Mouse (Mus musculus) myocyte (in vitro differentiated cells): ENCODE data around the gene Cstad. TPM values are rescaled to one million over a fixed set of nuclear protein-coding genes. Genes with fewer than 3 reads are reported as not detected.

Experiments used
- H3K27me3 ChIP-seq: one replicate; pipeline ENCODE4 v1.6.1; 2011; ENCODE audit not compliant: control insufficient read depth, insufficient read depth, insufficient read length
- H3K36me3 ChIP-seq: one replicate; pipeline ENCODE4 v1.6.1; 2011; ENCODE audit not compliant: control insufficient read depth, insufficient read depth
- H3K4me2 ChIP-seq: one replicate; pipeline ENCODE4 v1.6.1; 2011; ENCODE audit warnings: low read depth, control low read depth
- H3K4me3 ChIP-seq: one replicate; pipeline ENCODE4 v1.5.1; 2011; ENCODE audit warnings: mild to moderate bottlenecking, control low read depth, moderate library complexity
- H3K79me2 ChIP-seq: one replicate; pipeline ENCODE4 v1.6.1; 2011; ENCODE audit not compliant: control insufficient read depth, insufficient read depth
- H3ac ChIP-seq: one replicate; pipeline ENCODE4 v1.6.1; 2011; ENCODE audit not compliant: control insufficient read depth, insufficient read length
- CEBPB ChIP-seq: IDR thresholded peaks from 2 replicates; pipeline ENCODE4 v1.6.1; 2011; ENCODE audit warnings: mild to moderate bottlenecking, moderate library complexity; ENCODE audit not compliant: poor library complexity, insufficient read depth, severe bottlenecking
- E2F4 ChIP-seq: IDR thresholded peaks from one replicate; pipeline ENCODE4 v1.6.1; 2011; ENCODE audit warnings: mild to moderate bottlenecking, control low read depth, moderate library complexity; ENCODE audit not compliant: insufficient read depth
- MAX ChIP-seq: IDR thresholded peaks from one replicate; pipeline ENCODE4 v1.6.1; 2011; ENCODE audit warnings: low read depth, mild to moderate bottlenecking, control low read depth
- MYOD1 ChIP-seq, 3 experiments: IDR thresholded peaks; one replicate each; pipeline ENCODE4 v1.6.1; 2011; ENCODE audit warnings: control low read depth in 2 of 3, low read depth in 2 of 3, mild to moderate bottlenecking in 2 of 3, moderate library complexity in 1 of 3; ENCODE audit not compliant: insufficient read length in 2 of 3, control insufficient read depth in 1 of 3
- MYOG ChIP-seq, 3 experiments: IDR thresholded peaks; one replicate each; pipeline ENCODE4 v1.6.1; 2011; ENCODE audit warnings: control low read depth in 2 of 3, low read depth in 2 of 3, mild to moderate bottlenecking in 2 of 3; ENCODE audit not compliant: insufficient read length in 2 of 3, control insufficient read depth in 1 of 3, insufficient read depth in 1 of 3
- POLR2A ChIP-seq: IDR thresholded peaks from one replicate; pipeline ENCODE4 v1.6.1; 2011; ENCODE audit warnings: low read depth, mild to moderate bottlenecking, control low read depth, moderate library complexity; ENCODE audit not compliant: insufficient read length
- POLR2AphosphoS2 ChIP-seq: IDR thresholded peaks from one replicate; pipeline ENCODE4 v1.6.1; 2011; ENCODE audit warnings: low read depth, control low read depth; ENCODE audit not compliant: insufficient read length
- REST ChIP-seq: IDR thresholded peaks from one replicate; pipeline ENCODE4 v1.6.1; 2011; ENCODE audit warnings: mild to moderate bottlenecking, control low read depth, moderate library complexity; ENCODE audit not compliant: insufficient read depth, insufficient read length
- SRF ChIP-seq: IDR thresholded peaks from one replicate; pipeline ENCODE4 v1.6.1; 2011; ENCODE audit warnings: low read depth; ENCODE audit not compliant: control insufficient read depth, insufficient read length
- TCF12 ChIP-seq: IDR thresholded peaks from one replicate; pipeline ENCODE4 v1.6.1; 2011; ENCODE audit warnings: mild to moderate bottlenecking, control low read depth; ENCODE audit not compliant: poor library complexity, insufficient read depth, severe bottlenecking
- TCF3 ChIP-seq: IDR thresholded peaks from one replicate; pipeline ENCODE4 v1.6.1; 2011; ENCODE audit warnings: low read depth, control low read depth; ENCODE audit not compliant: insufficient read length
- USF1 ChIP-seq: IDR thresholded peaks from one replicate; pipeline ENCODE4 v1.6.1; 2011; ENCODE audit warnings: low read depth, mild to moderate bottlenecking, control low read depth, moderate library complexity
- polyA plus RNA-seq: library from polyadenylated mRNA; unstranded; fragments of >200 nt; fragmentation: generic; extraction: Trizol; gene quantifications from one replicate; pipeline ENCODE4 v1.2.1, GENCODE M21; 2012; ENCODE audit warnings: missing spikeins

Gene Cstad
- polyA plus RNA-seq, 1 experiment, result 0.77 TPM

DNA sequence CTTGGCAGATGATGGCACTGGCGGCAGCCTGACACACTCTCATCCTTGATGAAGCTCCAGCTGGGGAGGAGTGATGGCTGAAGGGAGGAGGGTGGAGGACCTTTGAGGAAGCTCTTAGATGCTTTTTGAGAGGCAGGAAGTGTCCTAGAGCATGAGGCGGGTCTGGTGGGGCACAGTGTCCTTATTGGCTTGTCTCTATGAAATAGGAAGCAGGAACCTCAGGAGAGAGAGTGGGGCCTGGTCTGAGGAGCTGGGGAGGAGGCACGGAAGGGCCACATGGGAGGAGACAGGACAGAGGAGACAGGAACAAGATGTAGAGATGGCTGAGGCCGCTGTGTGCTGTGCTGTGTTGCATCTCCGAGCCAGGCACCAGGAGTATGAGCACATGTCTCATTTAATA lies 43.3 kb upstream of the Cstad start:
- no peaks in the 10 kb centered on the region for H3K79me2 ChIP-seq

DNA sequence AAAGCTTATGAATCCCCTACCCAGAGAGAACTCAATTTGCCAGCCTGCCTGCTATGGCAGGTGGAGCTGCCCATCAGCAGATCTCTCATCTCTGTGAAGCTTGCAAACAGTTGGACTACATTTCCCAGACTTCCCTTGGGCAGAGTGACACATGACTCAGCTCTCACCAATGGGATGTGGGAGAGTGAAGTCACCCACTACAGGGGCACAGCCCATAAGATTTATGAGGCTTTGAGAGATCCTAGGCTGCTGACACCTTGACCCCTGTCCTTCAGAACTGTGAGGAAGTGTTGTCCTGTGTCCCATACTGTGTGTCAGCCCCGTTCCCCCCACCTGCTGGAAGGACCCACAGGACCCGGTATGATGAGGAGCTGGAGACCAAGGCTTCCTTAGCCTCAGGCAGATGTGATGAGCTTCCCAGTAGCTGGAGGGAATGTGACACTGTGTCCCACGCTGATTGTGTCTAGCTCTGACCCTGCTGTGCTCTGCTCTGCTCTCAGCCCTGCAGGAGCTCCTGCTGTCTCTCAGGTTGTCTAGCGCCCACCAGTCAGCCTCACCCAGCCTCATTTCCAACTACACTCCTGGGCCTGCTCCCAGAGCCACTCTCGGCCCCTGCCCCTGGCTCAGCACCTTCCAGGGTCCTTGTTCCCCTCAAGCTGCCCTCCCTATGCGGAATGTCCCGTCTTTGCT lies 40.8 kb upstream of the Cstad start:
- Histone ChIP-seq H3K4me2 (peak overlapping the region; percentile 61), H3ac (no peak overlapping the region), H3K36me3 (no peaks in the 10 kb centered on the region), H3K4me3 (no peak overlapping the region), H3K79me2 (no peaks in the 10 kb centered on the region), H3K27me3 (no peaks in the 10 kb centered on the region)
- TF ChIP-seq CEBPB (no peak), MAX (no peak), MYOD1 (IDR thresholded peaks at IDR 0.05; ENCODE audit: control insufficient read depth in 1 of 3, insufficient read length in 2 of 3, low read depth in 2 of 3) (peak; percentile 43 to 68 (median 66)), POLR2A (no peak), TCF3 (no peak), USF1 (peak; percentile 98)

More for the DNA sequence above, 43.3 kb upstream of the Cstad start:
- Histone ChIP-seq H3K4me3 (no peak overlapping the region), H3ac (no peak overlapping the region), H3K36me3 (no peaks in the 10 kb centered on the region), H3K27me3 (no peaks in the 10 kb centered on the region), H3K4me2 (no peak overlapping the region)
- TF ChIP-seq MYOG (IDR thresholded peaks at IDR 0.05; ENCODE audit: control insufficient read depth in 1 of 3, insufficient read depth in 1 of 3, insufficient read length in 2 of 3, low read depth in 2 of 3) (no peak), TCF12 (no peak), E2F4 (no peak), MAX (no peak), REST (no peak), CEBPB (no peak), SRF (no peak), USF1 (no peak), TCF3 (no peak), POLR2AphosphoS2 (no peak), POLR2A (no peak), MYOD1 (IDR thresholded peaks at IDR 0.05; ENCODE audit: control insufficient read depth in 1 of 3, insufficient read length in 2 of 3, low read depth in 2 of 3) (no peak)

DNA sequence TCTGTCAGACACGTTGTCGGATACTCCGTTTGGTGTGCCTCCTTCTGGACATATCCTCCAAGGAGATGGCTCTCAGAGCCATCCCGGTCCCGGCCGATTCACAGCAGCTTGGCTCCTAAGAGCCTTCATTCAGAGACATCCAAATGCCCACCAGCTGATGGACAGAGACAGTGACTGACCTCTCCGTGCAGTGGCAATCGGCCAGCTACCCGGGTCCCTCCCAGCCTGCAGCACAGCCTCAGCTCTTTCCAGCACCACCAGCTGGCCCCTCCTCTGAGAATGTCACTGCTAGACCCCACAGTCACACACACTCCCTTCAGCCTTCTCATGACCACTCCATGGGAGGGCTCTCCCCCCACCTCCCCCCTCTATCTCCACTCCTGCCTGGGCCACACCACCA lies 39.6 kb upstream of the Cstad start:
- Histone ChIP-seq H3K36me3 (no peaks in the 10 kb centered on the region), H3K27me3 (no peaks in the 10 kb centered on the region), H3ac (no peak overlapping the region), H3K79me2 (no peaks in the 10 kb centered on the region), H3K4me3 (no peak overlapping the region), H3K4me2 (no peak overlapping the region)
- no peak for TF ChIP-seq MYOG (IDR thresholded peaks at IDR 0.05; ENCODE audit: control insufficient read depth in 1 of 3, insufficient read depth in 1 of 3, insufficient read length in 2 of 3, low read depth in 2 of 3)
- no peak for TF ChIP-seq MAX
- TF ChIP-seq TCF12, result no peak
- TF ChIP-seq CEBPB, result no peak
- TF ChIP-seq E2F4, result no peak
- TF ChIP-seq TCF3, result no peak
- no peak for TF ChIP-seq SRF
- no peak for TF ChIP-seq MYOD1 (IDR thresholded peaks at IDR 0.05; ENCODE audit: control insufficient read depth in 1 of 3, insufficient read length in 2 of 3, low read depth in 2 of 3)
- TF ChIP-seq REST, result no peak
- no peak for TF ChIP-seq USF1
- TF ChIP-seq POLR2AphosphoS2, result no peak
- TF ChIP-seq POLR2A, result no peak

DNA sequence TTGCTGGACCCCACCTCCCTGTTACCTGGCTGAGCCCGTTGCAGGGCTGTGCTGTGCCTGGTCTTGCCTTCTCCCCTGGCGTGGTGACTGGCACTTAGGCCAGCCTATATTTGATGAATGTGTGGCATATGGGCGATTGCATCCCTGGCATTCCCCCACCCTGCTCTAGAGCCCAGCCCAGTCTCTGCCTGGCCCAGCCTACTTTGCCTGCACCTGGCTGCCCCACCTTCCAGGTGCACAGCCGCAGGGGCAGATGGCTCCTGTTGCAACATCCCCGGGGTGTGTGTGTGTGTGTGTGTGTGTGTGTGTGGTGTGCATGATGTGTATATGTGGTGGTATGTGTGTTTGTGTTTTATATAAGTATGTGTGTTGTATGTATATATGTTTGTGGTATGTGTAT lies 38.3 kb upstream of the Cstad start:
- H3K4me2 ChIP-seq, result no peak overlapping the region
- H3K4me3 ChIP-seq, result no peak overlapping the region
- H3K27me3 ChIP-seq, result no peaks in the 10 kb centered on the region
- H3ac ChIP-seq, result no peak overlapping the region
- no peak for TF ChIP-seq E2F4
- no peak for TF ChIP-seq TCF12
- TF ChIP-seq CEBPB, result no peak
- no peak for TF ChIP-seq USF1
- no peak for TF ChIP-seq REST
- no peak for TF ChIP-seq MAX
- TF ChIP-seq TCF3, result no peak
- no peak for TF ChIP-seq POLR2A
- TF ChIP-seq POLR2AphosphoS2, result no peak
- TF ChIP-seq MYOG (IDR thresholded peaks at IDR 0.05; ENCODE audit: control insufficient read depth in 1 of 3, insufficient read depth in 1 of 3, insufficient read length in 2 of 3, low read depth in 2 of 3), result no peak
- no peak for TF ChIP-seq MYOD1 (IDR thresholded peaks at IDR 0.05; ENCODE audit: control insufficient read depth in 1 of 3, insufficient read length in 2 of 3, low read depth in 2 of 3)
- H3K79me2 ChIP-seq, result no peaks in the 10 kb centered on the region
- H3K36me3 ChIP-seq, result no peaks in the 10 kb centered on the region
